Mouse (Mus musculus): ENCODE measurements around the gene Isyna1.
"Not testable (repeated sequence)": the region's sequence is repeated elsewhere in the genome, so short reads cannot be mapped to it uniquely, and the experiment has no call there.

The Isyna1 gene

GRCm38 (mm10) chr8:70577207-70577606 lies 17.0 kb upstream of the Isyna1 start:
- DNase-seq (ENCODE audit: low spot score): no peak

- peak; percentile 77 for DNase-seq (ENCODE audit: low spot score)
These were observed 10.4 kb upstream of the Isyna1 start for GRCm38 (mm10) chr8:70583476-70584387.

DNA sequence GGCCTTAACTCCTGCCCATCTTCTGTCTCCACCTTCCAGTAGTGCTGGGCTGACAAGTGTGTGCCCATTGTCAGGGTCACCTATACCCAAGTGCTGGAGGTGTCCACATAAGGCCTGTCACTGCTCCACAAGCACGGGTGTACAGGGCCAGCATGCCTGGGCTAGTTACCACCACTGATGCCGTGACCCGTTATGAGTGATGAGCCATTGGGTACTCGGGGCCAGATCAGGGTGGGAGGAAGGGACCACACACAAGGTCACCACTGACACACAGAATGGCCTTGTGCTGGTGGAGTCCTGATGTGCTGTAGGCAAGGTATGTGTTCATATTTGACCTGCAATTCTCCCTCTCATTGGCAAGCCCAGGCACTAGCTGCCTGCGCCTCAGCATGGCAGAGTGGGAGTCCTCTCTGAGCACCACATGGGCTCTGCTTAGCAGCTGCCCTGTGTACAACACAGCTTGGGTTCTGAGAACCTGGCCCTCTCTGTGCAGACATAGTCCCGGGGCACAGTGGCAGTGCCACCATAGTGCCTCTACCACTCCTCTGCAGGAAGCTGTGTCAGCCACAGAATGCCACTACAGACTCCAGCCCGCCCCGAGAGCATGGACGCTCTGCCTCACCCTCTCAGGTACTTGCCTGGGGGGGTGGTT lies 9.4 kb upstream of the Isyna1 start:
- DNase-seq (ENCODE audit: low spot score): no peak

GRCm38 (mm10) chr8:70585258-70585652 lies 8.9 kb upstream of the Isyna1 start:
- DNase-seq (ENCODE audit: low spot score): peak; percentile 68

DNA sequence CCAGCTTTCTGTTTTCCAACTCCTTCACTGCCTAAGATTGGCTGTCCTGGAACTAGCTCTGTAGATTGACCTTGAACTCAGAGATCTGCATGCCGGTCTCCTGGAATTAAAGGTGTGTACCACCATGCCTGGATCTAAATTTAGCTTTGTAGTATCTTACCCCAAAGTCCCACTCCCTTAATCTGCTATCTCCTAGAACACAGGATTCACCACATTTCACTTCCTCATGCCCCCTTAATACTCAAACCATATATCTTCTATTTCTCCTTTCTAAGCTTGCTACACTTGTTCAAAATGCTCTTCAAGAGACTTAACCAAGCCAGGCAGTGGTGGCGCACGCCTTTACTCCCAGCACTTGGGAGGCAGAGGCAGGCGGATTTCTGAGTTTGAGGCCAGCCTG lies 6.2 kb upstream of the Isyna1 start:
- not testable (repeated sequence) for DNase-seq (ENCODE audit: low spot score)

GRCm38 (mm10) chr8:70591569-70591968 lies 2.6 kb upstream of the Isyna1 start:
- no peak for DNase-seq (ENCODE audit: low spot score)

GRCm38 (mm10) chr8:70593173-70593572 lies 1.0 kb upstream of the Isyna1 start:
- peak; percentile 36 for DNase-seq (ENCODE audit: low spot score)

- DNase-seq (ENCODE audit: low spot score): no peak
These were observed 720 bp downstream of the Isyna1 start for GRCm38 (mm10) chr8:70594621-70595564.

DNA sequence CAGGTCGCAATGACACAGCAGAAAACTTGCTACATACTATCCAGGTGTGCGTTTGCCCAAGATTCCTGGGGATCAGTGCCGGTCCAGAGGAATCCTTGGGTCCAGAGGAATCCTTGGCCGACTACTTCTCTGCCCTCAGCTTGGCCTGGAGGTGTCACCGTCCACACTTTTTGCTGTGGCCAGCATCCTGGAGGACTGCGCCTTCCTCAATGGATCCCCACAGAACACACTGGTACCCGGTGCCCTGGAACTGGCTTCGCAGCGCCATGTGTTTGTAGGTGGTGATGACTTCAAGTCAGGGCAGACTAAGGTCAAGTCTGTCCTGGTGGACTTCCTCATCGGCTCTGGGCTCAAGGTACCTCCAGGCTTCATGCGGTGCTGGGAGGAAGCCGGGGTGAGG lies 1.6 kb downstream of the Isyna1 start:
- DNase-seq (ENCODE audit: low spot score): no peak

DNA sequence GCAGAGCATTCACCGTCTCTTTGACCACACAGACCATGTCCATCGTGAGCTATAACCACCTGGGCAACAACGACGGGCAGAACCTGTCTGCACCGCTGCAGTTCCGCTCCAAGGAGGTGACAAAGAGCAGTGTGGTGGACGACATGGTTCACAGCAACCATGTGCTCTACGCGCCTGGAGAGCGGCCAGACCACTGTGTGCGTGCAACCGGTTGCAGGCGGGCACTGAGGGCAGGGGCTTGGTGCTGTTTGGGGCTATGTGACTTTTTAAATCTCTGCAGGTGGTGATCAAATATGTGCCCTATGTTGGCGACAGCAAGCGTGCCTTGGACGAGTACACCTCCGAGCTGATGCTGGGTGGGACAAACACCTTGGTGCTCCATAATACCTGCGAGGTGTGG lies 2.0 kb downstream of the Isyna1 start:
- DNase-seq (ENCODE audit: low spot score): no peak

DNA sequence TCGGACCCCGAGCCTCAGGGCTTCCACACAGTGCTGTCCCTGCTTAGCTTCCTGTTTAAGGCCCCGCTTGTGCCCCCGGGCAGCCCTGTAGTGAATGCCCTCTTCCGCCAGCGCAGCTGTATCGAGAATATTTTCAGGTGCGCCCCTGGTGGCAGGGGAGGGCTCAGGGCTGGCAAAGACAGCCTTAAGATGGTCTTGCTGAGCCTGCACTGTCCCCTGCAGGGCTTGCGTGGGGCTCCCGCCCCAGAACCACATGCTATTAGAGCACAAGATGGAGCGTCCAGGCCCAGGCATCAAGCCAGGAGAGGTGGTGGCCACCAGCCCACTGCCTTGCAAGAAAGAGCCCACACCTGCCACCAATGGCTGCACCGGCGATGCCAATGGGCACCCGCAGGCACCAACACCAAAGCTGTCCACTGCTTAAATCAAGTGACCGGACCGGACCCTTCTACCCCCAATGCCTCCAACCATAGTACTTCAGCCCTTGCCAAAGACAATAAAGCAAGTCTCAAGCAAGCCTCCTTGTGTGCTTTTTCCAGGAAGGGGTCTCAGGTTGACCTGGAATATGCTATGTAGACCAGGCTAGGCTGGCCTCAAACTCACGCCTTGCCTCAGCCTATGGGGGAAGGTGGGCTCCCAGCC lies 2.7 kb downstream of the Isyna1 start:
- no peak for DNase-seq (ENCODE audit: low spot score)

DNA sequence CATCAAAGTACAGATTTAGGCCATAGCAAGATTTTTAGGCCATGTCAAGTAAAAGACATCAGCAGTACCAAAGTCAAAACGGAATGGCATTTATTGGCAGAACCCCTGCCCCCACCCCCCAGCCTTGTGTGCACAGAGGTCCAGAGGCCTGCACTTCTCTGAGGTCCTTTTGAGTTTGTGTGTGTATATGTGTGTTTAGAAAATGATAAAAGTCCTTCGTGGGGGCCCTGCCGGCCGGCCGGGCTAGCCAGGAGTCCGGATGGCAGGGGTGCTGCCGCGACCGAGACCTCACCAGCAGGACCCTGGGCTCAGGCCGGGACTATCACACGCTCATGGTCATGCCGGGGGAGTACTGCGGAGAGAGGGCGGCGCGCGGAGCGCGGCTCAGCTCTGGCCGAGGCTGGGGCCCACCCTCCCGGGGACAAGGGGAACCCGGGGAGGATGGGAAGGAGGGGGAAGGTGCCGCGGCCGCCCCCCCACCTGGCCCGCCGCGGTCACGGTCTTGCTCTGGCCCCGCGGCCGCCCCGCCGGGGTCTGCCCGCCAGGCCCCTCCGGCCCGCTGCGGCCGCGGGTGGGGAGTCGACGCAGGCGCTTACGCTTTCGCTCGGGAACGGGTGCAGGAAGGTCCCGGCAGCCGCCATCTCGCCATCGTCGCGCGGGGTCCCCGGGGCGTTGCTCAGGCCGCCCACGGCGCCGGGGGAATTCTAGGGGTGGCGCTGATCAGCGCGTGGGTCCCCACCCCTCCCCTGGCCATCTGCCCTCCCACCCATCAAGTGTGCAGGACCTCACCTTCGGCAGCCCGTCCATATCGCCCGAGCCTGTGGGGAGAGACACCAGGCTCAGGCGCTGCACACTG lies 3.5 kb downstream of the Isyna1 start:
- DNase-seq (ENCODE audit: low spot score): no peak

- DNase-seq (ENCODE audit: low spot score): no peak
These were observed 4.1 kb downstream of the Isyna1 start for GRCm38 (mm10) chr8:70598283-70598682.

DNA sequence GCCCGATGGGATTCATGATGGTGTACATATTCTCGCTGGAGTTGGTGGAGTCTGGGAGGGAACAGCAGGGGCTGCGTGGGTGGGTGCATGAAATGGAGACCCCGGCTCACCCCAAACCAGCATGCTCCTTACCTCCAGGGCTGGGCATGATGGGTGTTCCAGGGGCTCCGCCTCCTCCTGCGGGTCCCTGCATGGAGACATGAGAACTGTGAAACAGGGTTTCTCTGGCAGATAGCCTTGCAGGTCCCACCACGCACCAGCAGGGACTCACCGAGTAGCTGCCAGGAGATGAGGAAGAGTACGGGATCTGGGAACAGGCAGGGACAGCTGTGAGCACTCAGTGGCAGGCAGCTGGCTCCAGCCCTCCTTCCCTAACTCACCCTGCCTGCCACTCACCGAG lies 4.5 kb downstream of the Isyna1 start:
- no peak for DNase-seq (ENCODE audit: low spot score)

GRCm38 (mm10) chr8:70599507-70600290 lies 5.5 kb downstream of the Isyna1 start:
- DNase-seq (ENCODE audit: low spot score): no peak

- no peak for DNase-seq (ENCODE audit: low spot score)
These were observed 6.5 kb downstream of the Isyna1 start for GRCm38 (mm10) chr8:70600473-70601270.

DNA sequence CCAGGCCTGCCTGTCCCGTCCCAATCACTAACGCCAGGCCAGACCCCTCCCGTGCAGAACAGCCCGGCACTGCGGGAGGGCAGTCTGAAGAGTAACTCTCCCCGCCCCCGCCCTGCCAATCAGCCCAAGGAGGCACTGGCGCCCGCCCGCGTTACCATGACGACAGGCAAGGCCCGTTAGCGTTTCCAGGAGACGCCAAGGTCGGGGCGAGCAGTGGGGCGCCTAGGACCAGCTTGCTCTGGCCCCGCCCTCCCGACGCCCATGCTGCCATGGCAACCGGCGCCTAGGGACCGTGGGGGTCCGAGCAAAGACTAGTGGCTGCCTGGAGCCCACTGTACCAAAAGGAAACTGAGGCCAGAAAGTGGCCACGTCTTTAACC lies 7.1 kb downstream of the Isyna1 start:
- no peak for DNase-seq (ENCODE audit: low spot score)

- no peak for DNase-seq (ENCODE audit: low spot score)
These were observed 8.1 kb downstream of the Isyna1 start for GRCm38 (mm10) chr8:70602139-70602811.

- no peak for DNase-seq (ENCODE audit: low spot score)
These were observed 10.4 kb downstream of the Isyna1 start for GRCm38 (mm10) chr8:70604558-70604957.
